Mouse (Mus musculus) lung, adult 18-20 months (tissue): ENCODE results near the gene Cdkn1a.
"Not testable (repeated sequence)": the region's sequence is repeated elsewhere in the genome, so short reads cannot be mapped to it uniquely, and the experiment has no call there.

ENCODE experiments used
- DNase-seq, 2 experiments: peaks; one replicate each; pipeline ENCODE4 v3.0.0; 2022; ENCODE audit warnings: mixed read lengths in 2 of 2

Gene Cdkn1a

GRCm38 (mm10) chr17:29059581-29059980 lies 31.2 kb upstream of the Cdkn1a start:
- DNase-seq = peak; percentile 45 to 55

DNA sequence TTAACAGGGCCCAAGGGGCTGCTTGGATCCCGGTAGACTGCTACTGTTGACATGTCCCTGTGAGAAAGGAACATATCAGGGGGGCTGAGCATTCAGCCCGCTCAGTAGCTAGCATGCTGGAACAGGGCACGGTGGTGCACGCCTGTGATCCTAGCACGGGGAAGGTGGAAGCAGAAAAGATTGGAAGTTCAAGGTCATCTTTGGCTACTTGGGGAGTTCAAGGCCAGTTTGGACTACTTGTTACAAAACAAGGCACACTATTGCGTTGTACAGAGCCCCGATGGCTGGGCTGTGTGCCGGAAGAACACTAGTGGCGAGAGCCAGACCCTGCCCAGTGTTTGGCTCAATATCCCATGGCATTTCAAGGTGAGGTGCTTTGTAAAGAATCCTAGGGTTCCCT lies 29.8 kb upstream of the Cdkn1a start:
- DNase-seq = no peak

- DNase-seq = peak in 1 of 2 experiments; percentile 3
Observed at GRCm38 (mm10) chr17:29062119-29063035, 28.4 kb upstream of the Cdkn1a start.

DNA sequence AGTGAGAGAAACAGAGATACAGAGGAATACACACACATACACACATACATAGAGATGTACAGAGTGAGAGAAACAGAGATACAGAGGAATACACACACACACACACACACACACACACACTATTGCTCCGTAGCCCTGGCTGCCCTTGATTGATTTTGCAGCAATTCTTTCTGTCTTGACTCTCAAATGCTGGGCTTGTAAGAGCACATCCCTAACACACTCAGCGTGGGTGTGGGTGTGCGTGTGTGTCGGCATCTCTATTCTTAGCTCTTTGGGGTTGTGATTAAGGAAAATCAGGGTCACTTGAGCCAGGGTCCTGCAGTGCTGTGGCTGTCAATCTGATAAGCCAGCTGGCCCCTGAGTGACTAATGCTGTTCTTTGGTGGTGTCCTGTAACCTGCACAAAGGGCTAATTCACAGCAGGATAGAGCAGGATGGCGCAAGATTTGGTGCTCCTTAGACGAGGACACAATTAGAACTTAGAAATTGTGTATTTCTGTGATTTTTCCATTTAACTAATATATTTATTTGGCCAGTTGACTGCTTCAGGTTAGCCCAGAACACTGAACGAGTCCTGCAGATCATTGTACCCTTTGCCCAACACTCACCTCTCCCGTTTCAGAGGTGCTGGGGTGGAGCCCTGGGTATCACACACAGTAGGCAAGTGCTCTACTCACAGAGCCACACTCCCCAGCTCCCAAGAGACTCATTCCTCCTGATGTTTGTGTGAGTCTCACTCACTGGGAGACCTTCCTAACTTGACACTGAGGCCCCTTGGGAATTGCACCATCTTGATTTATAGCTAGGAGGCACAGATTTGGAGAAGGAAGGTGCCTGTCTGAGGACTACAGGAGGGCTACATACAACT lies 27.4 kb upstream of the Cdkn1a start:
- DNase-seq = no peak

DNA sequence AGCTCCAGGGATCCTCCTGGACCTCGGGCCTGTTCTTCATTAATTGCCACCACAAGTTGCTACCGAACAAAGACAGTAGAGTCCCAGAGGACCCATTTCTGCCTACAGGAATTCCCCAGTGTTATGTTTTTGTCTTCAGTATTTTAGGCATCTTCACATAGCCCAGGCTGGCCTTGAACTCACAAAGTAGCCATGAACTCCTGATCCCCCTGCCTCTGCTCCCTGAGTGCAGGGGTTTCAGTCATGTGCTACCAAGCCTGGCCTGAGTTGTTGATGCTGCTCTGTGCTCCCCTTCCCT lies 26.8 kb upstream of the Cdkn1a start:
- no peak for DNase-seq

DNA sequence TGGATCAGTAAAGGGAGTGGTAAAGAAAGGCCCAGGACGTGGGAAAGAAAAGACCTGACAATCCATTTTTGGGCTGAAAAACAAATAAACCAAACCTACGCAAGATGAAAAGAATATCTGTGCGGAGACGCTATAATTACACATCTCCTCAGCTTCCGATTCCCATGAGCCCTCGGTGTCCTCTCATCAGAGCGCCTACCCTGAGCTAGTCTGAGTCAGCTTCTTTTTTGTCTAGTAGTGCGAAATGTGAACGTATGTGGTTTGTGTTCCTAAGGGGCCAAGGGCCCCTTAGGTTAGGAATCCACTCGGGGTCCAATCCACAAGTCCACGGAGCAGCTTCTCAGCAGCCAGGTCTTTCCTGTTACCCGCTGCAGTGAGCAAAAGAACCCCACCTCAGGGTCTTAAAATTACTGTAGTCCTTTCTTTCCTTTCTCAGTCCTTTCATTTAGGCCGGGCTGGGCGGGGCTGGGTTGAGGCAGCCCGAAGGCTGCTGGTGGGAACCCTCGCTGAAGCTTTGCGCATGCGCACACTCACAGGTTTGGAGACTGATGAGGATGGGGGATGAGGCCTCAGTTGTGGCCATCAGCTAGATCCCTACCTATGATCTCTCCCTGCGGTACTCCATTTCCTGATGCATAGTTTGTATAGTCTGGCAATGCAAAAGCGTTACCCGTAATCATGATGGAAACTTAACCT lies 25.4 kb upstream of the Cdkn1a start:
- no peak for DNase-seq

DNA sequence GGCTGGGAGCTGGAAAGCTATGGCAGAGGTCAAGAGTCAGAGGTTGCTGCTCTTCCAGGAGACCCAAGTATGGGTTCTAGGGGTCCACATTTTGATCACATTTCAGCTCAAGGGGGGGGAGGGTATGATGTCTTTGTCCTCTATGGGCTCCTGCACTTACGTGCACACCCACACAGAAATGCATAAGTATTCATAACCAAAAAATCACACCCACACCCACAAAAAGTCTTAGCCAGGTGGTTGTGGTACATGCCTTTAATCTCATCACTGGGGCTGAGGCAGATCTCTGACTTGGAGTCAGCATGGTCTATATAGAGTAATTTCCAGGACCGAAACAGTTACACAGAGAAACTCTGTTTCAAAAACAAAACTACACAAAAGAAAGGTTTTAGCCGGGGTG lies 24.8 kb upstream of the Cdkn1a start:
- no peak for DNase-seq

GRCm38 (mm10) chr17:29067416-29067815 lies 23.4 kb upstream of the Cdkn1a start:
- DNase-seq = not testable (repeated sequence)

- DNase-seq = no peak
Observed at GRCm38 (mm10) chr17:29067847-29068246, 22.9 kb upstream of the Cdkn1a start.

DNA sequence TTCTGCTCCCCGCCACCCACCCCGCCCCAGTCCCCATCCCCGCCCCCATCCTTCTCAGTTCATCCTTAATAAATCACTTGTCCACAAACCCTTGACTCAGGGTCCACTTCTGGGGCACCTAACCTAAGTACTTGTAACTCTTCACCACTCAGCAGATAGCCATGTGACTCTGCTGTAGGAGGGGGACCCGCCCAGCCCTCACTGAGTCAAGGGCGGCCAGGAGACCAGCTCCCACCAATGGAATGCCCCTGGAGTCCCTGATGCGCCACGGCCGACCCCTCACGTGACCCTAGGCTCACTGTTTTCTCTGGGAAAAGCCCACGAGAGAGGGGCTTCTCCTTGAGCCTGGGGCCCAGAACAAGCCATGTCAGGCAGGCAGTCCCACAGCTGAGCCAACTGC lies 21.7 kb upstream of the Cdkn1a start:
- no peak for DNase-seq

GRCm38 (mm10) chr17:29071820-29072219 lies 19.0 kb upstream of the Cdkn1a start:
- no peak for DNase-seq

DNA sequence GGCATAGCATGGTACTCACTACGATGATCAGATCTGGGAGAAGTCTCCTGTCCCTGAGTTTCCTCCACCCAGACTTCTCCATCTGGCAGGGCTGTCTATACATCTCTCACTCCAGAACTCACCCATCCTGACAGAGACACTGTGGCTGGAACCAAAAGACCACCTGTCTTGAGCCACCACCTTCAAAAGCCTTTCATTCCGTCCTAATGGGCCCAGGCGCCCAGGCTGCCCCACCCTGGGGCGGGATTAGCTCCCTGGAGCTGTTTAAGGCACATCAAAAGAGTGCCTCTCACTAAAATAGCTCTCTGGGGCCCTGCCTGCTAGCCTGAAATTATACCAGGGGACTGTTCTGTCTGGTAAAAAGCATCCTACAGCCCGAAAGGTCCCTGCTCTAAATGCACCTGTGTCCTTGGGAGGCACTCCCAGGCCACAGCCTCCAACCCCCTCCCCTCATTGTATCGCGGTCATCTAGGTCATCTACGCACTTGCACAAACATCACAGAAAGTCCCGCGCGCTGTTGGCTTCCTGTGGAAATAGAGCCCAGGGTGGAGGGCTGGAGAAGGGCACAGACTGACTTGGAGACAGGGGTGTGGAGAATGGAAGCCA lies 18.0 kb upstream of the Cdkn1a start:
- peak in 1 of 2 experiments; percentile 54 for DNase-seq

DNA sequence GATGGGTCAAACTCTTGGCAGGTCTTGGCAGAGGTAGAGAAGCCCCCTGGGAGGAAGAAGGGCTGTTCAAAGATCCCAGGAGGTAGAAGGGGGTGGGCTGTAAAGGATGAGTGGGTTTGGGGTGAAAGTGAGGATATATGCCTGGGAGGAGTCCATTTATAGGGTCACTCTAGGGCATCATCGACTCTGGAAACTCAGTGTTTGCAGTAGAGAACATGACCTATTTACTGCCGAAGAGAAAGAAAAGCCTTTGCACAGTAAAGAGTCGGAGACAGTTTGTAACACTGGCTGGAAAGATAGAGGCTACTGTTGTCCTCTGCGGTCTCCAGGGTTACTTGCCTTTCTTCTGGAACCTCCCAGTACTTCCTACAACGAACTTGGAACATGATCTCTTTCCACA lies 17.5 kb upstream of the Cdkn1a start:
- no peak for DNase-seq

GRCm38 (mm10) chr17:29074085-29074484 lies 16.7 kb upstream of the Cdkn1a start:
- DNase-seq = no peak

GRCm38 (mm10) chr17:29076235-29076634 lies 14.5 kb upstream of the Cdkn1a start:
- no peak for DNase-seq

DNA sequence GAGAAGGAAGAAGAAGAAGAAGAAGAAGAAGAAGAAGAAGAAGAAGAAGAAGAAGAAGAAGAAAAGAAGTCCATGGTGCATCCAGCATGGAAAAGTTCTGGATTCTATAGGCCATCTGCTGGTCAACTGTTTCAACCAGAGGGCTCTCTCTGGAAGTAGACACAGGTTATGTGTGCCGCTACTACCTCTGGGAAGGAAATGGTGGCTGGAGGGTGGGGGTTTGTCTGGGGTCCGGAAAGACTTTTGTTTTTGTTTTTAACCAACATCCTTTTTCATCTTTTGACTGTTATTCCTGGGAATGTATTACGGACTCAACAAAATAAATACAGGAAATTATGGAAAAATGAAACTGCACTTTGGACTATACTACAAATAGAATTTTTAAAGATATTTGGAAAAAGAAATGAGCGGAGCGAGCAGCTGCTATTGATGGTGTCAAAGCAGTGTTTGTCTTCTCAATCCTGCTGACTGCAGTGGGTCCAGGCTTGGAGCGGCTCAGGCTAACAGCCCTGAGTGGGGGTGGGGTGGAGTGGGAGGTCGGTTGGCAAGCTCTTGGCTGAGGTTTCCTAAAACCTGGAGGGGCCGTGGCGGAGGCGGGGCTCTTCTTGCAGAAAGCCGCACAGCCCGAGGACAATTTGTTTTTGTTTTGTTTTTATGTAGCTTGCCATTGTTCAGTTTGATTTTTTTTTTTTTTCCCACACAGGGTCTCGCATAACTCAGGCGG lies 12.8 kb upstream of the Cdkn1a start:
- peak; percentile 70 to 78 for DNase-seq

DNA sequence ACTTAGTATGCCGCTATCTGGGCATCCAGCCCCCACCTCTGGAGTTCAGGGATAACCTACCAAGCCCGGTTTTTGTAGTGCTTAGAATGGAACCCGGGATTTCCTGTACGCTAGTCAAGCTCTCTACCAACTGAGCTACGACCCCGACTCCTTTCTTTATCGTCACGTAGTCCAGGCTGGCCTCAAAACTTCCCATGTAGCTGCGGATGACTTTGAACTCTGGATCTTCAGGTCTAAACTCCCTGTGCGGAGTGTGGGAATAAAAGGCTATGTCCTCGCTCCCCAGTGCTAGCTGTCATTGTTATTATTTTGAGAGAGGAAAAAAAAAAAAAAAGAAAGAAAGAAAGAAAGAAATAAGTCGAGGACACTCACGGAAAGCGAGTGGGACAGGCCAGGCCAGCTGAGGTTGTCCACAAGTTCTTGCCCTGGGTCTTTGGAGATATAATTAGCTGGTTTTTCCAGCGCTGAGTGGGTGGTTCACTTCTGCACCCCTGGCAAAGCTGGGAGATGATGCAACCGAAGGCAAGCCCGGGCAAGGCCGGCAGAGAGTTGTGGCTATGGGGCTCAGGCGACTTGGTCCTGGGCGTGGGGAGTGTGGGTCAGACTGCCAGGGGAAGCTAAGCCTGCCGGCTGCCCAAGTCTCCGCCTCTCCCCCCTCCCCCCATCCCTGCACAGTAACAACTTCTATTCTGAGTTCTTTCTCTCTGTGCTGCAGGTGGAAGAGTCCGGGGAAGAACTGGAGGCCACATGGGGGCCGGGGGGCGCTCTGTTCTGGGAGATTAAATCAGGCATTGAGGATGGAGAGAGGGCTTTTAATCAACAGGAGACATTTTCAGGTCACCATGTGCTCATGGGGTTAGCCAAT lies 12.0 kb upstream of the Cdkn1a start:
- DNase-seq = peak; percentile 88 to 90

DNA sequence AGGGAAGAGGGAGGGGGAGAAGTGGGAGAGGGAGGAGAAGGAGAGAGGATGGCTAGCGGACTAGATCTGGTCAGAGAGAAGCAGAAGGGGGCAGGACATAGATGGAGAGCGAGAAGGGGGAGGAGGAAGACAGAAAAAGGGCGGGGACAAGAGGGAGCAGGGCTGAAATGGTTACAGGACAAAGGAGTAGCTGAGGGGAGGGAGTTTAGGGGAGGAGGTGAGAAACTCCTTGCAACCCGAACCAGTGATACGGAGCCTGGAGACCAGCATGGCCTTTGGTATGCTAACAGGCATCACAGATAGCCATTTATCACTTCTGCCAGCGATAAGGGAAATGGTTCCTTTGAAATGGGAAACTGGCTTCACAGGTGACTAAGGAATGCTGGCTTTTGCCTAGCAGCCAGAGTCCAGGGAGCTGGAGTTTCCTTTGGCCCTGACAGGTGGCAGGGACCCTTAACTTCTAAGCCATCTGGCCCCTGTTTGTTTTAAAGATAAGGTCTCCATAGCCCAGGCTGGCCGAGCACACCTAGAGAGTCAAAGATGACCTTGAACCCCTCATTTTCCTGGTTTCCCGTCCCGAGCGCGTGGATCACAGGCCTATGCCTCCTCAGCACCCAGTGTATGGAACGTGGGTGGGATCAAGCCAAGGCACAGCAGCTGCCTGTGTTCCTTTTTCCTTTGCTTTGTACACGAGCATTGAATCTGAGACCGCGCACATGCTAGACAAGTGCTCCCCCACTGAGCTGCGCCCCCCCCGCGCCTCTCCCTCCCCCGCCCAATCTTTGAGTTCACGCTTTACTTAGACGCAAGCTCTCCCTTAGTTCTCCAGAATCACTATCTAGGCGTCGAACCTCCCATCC lies 9.8 kb upstream of the Cdkn1a start:
- no peak for DNase-seq

GRCm38 (mm10) chr17:29081618-29082381 lies 9.0 kb upstream of the Cdkn1a start:
- no peak for DNase-seq
